Mouse (Mus musculus): ENCODE measurements at regions not wholly inside any gene's neighbourhood (a gene's known extent, or its start where the extent isn't known, plus 50 kb on each side); places are given as distances from the start of the nearest gene placed in this dataset.

DNA sequence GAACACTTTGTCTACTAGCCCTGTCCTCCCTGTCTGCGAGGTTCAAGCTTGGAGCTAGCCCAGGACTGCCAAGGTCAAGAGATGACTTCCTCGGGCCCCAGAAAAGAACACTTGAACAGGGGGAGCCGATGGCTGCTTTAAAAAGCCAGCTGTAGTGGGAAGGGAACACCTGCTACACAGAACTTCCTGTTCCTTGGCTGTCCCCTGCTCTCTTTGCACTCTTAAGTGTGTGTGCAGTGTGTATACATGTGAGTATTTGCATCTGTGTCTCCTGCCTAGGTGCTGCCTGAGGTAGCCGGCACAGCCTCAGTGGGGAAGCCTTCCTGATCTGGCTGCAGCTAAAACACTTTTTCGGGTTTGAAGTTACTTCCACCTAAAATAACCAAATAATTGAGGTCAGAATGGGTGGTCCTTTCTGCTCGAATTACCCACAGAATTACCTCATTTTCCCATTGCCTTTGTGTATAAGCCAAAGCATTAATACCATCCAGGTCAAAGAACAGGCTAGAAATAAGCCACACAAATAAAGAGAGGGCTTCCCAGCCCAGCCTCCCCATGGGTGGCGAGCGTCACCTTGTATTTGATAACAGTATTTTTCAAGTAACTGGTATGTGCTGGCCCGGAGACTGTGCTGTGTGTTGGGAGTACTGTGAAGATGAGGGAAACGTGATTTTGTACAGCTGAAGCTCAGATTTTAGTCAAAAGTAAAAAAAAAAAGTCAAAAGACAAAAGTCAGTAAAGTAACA is 84.2 kb upstream of the Lclat1 start:
- Histone ChIP-seq H3K4me2 (no peak overlapping the region), H3K9ac (no peak overlapping the region), H3K27me3 (no peaks in the 10 kb centered on the region), H3K4me1 (replicated peaks) (no peaks in the 10 kb centered on the region), H3K4me3 (no peak overlapping the region), H3K36me3 (no peaks in the 10 kb centered on the region), H3K9me3 (no peaks in the 10 kb centered on the region), H3K27ac (replicated peaks) (no peak overlapping the region)
- WGBS, result 74% methylated on average over 10 of the region's 10 CpGs
- no peak for ATAC-seq (ENCODE audit: low FRiP score, low read depth)

DNA sequence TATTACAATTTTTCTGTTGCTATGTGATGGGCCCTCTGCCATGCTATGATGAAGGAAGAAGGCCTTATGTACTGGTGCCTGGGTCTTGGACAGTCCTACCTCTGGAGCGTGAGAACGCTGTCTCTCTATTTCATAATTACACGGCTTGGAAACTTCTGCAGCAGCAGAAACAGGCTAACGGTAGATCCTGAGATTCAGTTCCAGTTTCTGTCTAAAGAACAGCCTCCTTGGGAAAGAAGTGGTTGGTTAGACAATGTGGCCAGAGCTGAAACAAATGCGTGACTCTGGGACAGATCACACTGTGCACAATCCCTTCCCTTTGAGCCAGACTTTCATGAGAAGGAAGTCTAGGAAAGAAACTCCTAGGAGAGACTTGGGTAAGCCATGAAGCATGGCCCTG is 80.7 kb upstream of the Lclat1 start:
- 96% methylated on average over 5 of the region's 5 CpGs for WGBS
- ATAC-seq (ENCODE audit: low FRiP score, low read depth), result no peak

GRCm38 (mm10) chr17:73031796-73032195 is 76.0 kb upstream of the Lclat1 start:
- Histone ChIP-seq H3K4me3 (no peak overlapping the region), H3K4me1 (replicated peaks) (no peaks in the 10 kb centered on the region), H3K36me3 (no peaks in the 10 kb centered on the region), H3K9me3 (no peaks in the 10 kb centered on the region), H3K27me3 (no peaks in the 10 kb centered on the region), H3K27ac (replicated peaks) (no peak overlapping the region), H3K9ac (no peak overlapping the region), H3K4me2 (no peak overlapping the region)
- 69% methylated on average over 5 of the region's 5 CpGs for WGBS
- no peak for ATAC-seq (ENCODE audit: low FRiP score, low read depth)

More for the DNA sequence above, 80.7 kb upstream of the Lclat1 start:
- Histone ChIP-seq H3K9ac (no peak overlapping the region), H3K4me3 (no peak overlapping the region), H3K36me3 (no peaks in the 10 kb centered on the region), H3K27ac (replicated peaks) (no peak overlapping the region), H3K9me3 (no peaks in the 10 kb centered on the region), H3K4me2 (no peak overlapping the region), H3K4me1 (replicated peaks) (no peaks in the 10 kb centered on the region), H3K27me3 (no peaks in the 10 kb centered on the region)

DNA sequence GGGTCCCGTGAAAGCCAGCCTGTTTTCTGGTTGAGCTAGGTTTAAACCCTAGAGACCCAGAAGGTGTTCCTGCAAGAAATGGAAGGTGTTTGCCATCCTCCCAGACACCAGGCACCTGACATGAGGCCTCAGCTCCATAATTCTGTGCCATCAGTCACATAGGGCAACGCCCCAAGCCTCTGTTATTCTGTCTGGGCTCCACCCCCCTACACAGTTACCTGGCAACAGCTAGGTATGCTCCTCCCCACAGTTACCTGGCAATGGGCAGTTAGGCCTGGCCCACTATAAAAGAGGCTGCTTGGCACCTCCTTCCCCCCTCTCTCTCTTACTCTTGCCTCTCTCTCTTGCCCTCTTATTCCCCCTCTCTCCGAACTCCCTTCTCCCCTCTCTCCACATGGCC is 75.5 kb upstream of the Lclat1 start:
- Histone ChIP-seq H3K4me1 (replicated peaks) (no peaks in the 10 kb centered on the region), H3K4me2 (no peak overlapping the region), H3K36me3 (no peaks in the 10 kb centered on the region), H3K9ac (no peak overlapping the region), H3K9me3 (no peaks in the 10 kb centered on the region), H3K27ac (replicated peaks) (no peak overlapping the region), H3K27me3 (no peaks in the 10 kb centered on the region), H3K4me3 (no peak overlapping the region)
- 71% methylated on average over 3 of the region's 3 CpGs for WGBS
- no peak for ATAC-seq (ENCODE audit: low FRiP score, low read depth)

- ATAC-seq (ENCODE audit: low FRiP score, low read depth), result no peak
- Histone ChIP-seq H3K27me3 (no peaks in the 10 kb centered on the region), H3K4me2 (no peak overlapping the region), H3K27ac (replicated peaks) (no peak overlapping the region), H3K9ac (no peak overlapping the region), H3K4me1 (replicated peaks) (no peaks in the 10 kb centered on the region), H3K36me3 (no peaks in the 10 kb centered on the region), H3K9me3 (no peaks in the 10 kb centered on the region), H3K4me3 (no peak overlapping the region)
- WGBS, result 87% methylated on average over 3 of the region's 3 CpGs
Measured at GRCm38 (mm10) chr17:73034420-73034819, 73.4 kb upstream of the Lclat1 start.

GRCm38 (mm10) chr17:73034981-73035481 is 72.8 kb upstream of the Lclat1 start:
- Histone ChIP-seq H3K36me3 (no peaks in the 10 kb centered on the region), H3K27me3 (no peaks in the 10 kb centered on the region), H3K4me3 (no peak overlapping the region), H3K4me1 (replicated peaks) (no peaks in the 10 kb centered on the region), H3K27ac (replicated peaks) (no peak overlapping the region), H3K9me3 (no peaks in the 10 kb centered on the region), H3K4me2 (no peak overlapping the region), H3K9ac (no peak overlapping the region)
- WGBS, result 33% methylated on average over 8 of the region's 8 CpGs
- no peak for ATAC-seq (ENCODE audit: low FRiP score, low read depth)

DNA sequence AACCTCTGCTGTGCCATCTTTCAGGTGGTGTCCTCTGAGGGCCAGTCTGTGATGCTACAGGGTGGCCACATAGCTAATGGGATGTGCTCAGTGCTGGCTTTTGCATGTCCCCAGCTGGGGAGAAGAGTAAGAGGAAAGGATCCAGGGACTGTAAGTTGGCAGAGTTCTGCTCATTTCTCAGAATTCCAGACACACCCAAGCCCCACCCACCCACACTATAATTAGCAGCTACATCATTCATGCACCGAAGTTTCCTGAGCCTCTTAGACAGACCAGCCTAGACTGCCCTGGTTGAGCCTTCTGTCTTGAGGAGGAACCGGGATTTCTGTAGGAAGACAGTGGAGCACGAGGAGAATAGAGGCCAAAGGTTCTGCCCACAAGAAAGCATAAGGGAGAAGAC is 70.9 kb upstream of the Lclat1 start:
- no peaks in the 10 kb centered on the region for H3K9me3 ChIP-seq
- ATAC-seq (ENCODE audit: low FRiP score, low read depth), result no peak
- WGBS, result 79% methylated on average over 3 of the region's 3 CpGs

GRCm38 (mm10) chr17:73038586-73038985 is 69.2 kb upstream of the Lclat1 start:
- no peaks in the 10 kb centered on the region for H3K9me3 ChIP-seq
- no peak overlapping the region for H3K9ac ChIP-seq
- H3K27me3 ChIP-seq, result no peaks in the 10 kb centered on the region
- H3K4me3 ChIP-seq, result no peak overlapping the region
- 90% methylated on average over 2 of the region's 2 CpGs for WGBS
- no peaks in the 10 kb centered on the region for H3K4me1 ChIP-seq (replicated peaks)
- ATAC-seq (ENCODE audit: low FRiP score, low read depth), result no peak
- no peaks in the 10 kb centered on the region for H3K36me3 ChIP-seq
- H3K4me2 ChIP-seq, result no peak overlapping the region
- no peak overlapping the region for H3K27ac ChIP-seq (replicated peaks)

More for the DNA sequence above, 70.9 kb upstream of the Lclat1 start:
- Histone ChIP-seq H3K36me3 (no peaks in the 10 kb centered on the region), H3K4me3 (no peak overlapping the region), H3K9ac (no peak overlapping the region), H3K4me1 (replicated peaks) (no peaks in the 10 kb centered on the region), H3K4me2 (no peak overlapping the region), H3K27me3 (no peaks in the 10 kb centered on the region), H3K27ac (replicated peaks) (no peak overlapping the region)

DNA sequence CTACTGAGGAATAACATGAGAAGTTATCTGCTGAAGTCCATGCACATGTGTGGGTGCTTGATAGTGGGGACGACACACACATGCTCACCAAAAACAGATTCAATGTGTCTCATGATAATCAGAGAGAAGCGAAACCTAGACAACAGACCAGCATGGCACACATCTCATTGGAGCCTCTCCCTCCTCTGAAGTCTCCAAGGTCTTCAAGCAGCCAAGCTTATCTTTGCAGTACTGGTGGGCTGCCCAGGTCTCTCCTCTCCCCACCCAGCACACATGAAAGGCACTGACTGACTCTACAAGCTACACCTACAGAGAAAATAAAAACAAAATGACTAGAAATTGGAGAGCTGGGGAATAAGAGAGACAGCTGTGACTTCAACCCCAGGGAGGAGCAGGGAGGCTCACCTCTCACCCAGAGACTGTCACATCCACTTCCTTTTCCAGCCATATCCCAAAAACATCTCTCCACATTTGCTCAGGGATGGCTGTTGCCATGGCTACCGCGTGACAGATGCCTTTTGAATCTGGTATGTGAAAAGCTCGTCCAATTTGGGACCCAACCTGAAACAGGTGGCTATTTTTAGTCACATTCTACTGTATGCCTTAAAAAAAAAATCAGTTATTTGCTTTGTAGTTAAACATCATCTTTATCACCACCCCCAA is 62.7 kb upstream of the Lclat1 start:
- 73% methylated on average over 5 of the region's 5 CpGs for WGBS
- Histone ChIP-seq H3K36me3 (no peaks in the 10 kb centered on the region), H3K4me2 (no peak overlapping the region), H3K4me1 (replicated peaks) (peaks cover 6% of the 10 kb centered on the region; the same call in 1 of the 2 replicates), H3K27me3 (no peaks in the 10 kb centered on the region), H3K4me3 (no peak overlapping the region), H3K9me3 (no peaks in the 10 kb centered on the region), H3K27ac (replicated peaks) (0 out of 2 replicates have a peak overlapping the region, but pooled peaks have one; percentile 56), H3K9ac (no peak overlapping the region)
- peak; percentile 68 for ATAC-seq (ENCODE audit: low FRiP score, low read depth)

DNA sequence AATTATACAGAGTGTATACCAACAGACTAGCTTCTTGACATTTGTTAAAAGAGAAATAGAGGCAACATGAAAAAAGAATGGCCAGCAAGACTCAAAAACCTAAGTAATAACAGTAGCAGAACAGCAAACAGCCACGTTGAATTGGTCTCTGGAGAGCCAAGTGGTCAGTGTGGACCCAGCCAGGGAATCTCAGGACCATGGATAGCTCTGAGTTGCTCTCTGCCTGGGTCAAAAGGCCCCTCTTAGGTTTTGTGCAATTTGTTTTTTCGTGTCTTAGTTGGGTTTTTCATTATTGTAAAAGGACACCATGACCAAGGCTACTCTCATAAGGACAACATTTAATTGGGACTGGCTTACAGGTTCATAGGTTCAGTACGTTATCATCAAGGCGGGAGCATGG is 60.8 kb upstream of the Lclat1 start:
- Histone ChIP-seq H3K4me3 (no peak overlapping the region), H3K36me3 (no peaks in the 10 kb centered on the region), H3K27ac (replicated peaks) (no peak overlapping the region), H3K4me1 (replicated peaks) (peaks cover 6% of the 10 kb centered on the region; the same call in 1 of the 2 replicates), H3K27me3 (no peaks in the 10 kb centered on the region), H3K9ac (no peak overlapping the region), H3K4me2 (no peak overlapping the region), H3K9me3 (no peaks in the 10 kb centered on the region)
- WGBS, result 65% methylated on average over 4 of the region's 4 CpGs
- no peak for ATAC-seq (ENCODE audit: low FRiP score, low read depth)

GRCm38 (mm10) chr17:73048164-73048563 is 59.6 kb upstream of the Lclat1 start:
- peaks cover 6% of the 10 kb centered on the region; the same call in 1 of the 2 replicates for H3K4me1 ChIP-seq (replicated peaks)
- no peak overlapping the region for H3K9ac ChIP-seq
- 77% methylated on average over 2 of the region's 2 CpGs for WGBS

DNA sequence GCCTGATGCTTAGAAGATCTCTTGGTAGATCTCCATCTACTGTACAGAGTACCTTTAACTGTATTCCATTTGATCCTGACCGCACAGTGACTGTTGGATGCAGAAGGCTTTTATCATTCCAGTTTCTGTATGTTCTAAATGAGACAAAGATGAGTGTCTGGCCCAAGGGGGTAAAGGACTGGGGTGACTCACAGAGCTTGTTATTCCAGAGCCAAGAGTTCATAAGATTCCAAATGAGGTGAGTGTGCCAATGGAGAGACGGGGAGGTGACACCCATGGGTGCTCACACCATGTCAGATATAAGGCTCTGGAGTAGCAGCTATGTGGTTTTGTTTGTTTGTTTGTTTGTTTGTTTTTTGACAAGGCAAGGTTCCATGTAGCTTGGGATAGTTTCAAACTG is 54.8 kb upstream of the Lclat1 start:
- no peaks in the 10 kb centered on the region for H3K9me3 ChIP-seq
- no peaks in the 10 kb centered on the region for H3K4me1 ChIP-seq (replicated peaks)
- H3K9ac ChIP-seq, result no peak overlapping the region
- ATAC-seq (ENCODE audit: low FRiP score, low read depth), result no peak
- H3K36me3 ChIP-seq, result no peaks in the 10 kb centered on the region
- H3K4me2 ChIP-seq, result no peak overlapping the region
- no peak overlapping the region for H3K4me3 ChIP-seq
- H3K27me3 ChIP-seq, result no peaks in the 10 kb centered on the region
- H3K27ac ChIP-seq (replicated peaks), result no peak overlapping the region
- 96% methylated on average over 2 of the region's 2 CpGs for WGBS

More at GRCm38 (mm10) chr17:73048164-73048563, 59.6 kb upstream of the Lclat1 start:
- Histone ChIP-seq H3K4me2 (no peak overlapping the region), H3K36me3 (no peaks in the 10 kb centered on the region), H3K27ac (replicated peaks) (no peak overlapping the region), H3K4me3 (no peak overlapping the region), H3K27me3 (no peaks in the 10 kb centered on the region), H3K9me3 (no peaks in the 10 kb centered on the region)
- ATAC-seq (ENCODE audit: low FRiP score, low read depth), result no peak
